Mouse (Mus musculus) midbrain, embryonic 11.5 days (tissue): ENCODE data around the gene Apeh. TPM values are rescaled to one million over a fixed set of nuclear protein-coding genes. Genes with fewer than 3 reads are reported as not detected.
A peak's percentile ranks its signal among the peaks of the same experiment; 100 is the strongest.
"Not testable (repeated sequence)": the region's sequence is repeated elsewhere in the genome, so short reads cannot be mapped to it uniquely, and the experiment has no call there.

Source experiments
- ATAC-seq: fragments of 200-750 bp; cut with Nextera tagmentation; 2 replicates; pipeline ENCODE4 v1.8.0; 2017; ENCODE audit warnings: moderate TSS enrichment, moderate library complexity; ENCODE audit not compliant: low FRiP score
- DNase-seq: peaks from one replicate; pipeline ENCODE4 v3.0.0; 2015; ENCODE audit warnings: low spot score; ENCODE audit errors: missing footprints
- H3K27ac ChIP-seq: fragments of 300-500 bp; sonication (generic); 2 replicates; pipeline ENCODE4 v1.5.1; 2014; ENCODE audit warnings: low read depth, low read length
- H3K27me3 ChIP-seq: fragments of 300-500 bp; sonication (generic); 2 replicates; pipeline ENCODE4 v1.6.1; 2014; ENCODE audit warnings: mild to moderate bottlenecking, low read length, moderate library complexity, mixed read lengths; ENCODE audit not compliant: control insufficient read depth, insufficient read depth
- H3K36me3 ChIP-seq: fragments of 300-500 bp; sonication (generic); 2 replicates; pipeline ENCODE4 v1.6.1; 2014; ENCODE audit warnings: mild to moderate bottlenecking, low read length, moderate library complexity, mixed read lengths; ENCODE audit not compliant: control insufficient read depth, insufficient read depth
- H3K4me1 ChIP-seq: fragments of 300-500 bp; sonication (generic); 2 replicates; pipeline ENCODE4 v1.6.1; 2014; ENCODE audit warnings: low read length; ENCODE audit not compliant: control insufficient read depth, insufficient read depth
- H3K4me2 ChIP-seq: fragments of 300-500 bp; sonication (generic); 2 replicates; pipeline ENCODE4 v1.6.1; 2014; ENCODE audit warnings: mild to moderate bottlenecking, moderate library complexity
- H3K4me3 ChIP-seq: fragments of 300-500 bp; sonication (generic); 2 replicates; pipeline ENCODE4 v1.5.1; 2014; ENCODE audit warnings: low read depth, low read length
- H3K9ac ChIP-seq: fragments of 300-500 bp; sonication (generic); 2 replicates; pipeline ENCODE4 v1.6.1; 2014; ENCODE audit warnings: low read length
- H3K9me3 ChIP-seq: fragments of 300-500 bp; sonication (generic); 2 replicates; pipeline ENCODE4 v1.6.1; 2016; ENCODE audit warnings: low read length; ENCODE audit not compliant: control insufficient read depth
- WGBS: fragments of 180-500 bp; shearing (Covaris S2); extraction: QIAGEN DNeasy Blood & Tissue Kit; methylation state at CpG from one replicate; pipeline ENCODE4 v1.1.7; 2014; 5-methylcytosine and 5-hydroxymethylcytosine counted together
- polyA plus RNA-seq: library from polyadenylated mRNA; unstranded; fragments of >200 nt; fragmentation: Nextera tagmentation; extraction: Ambion mirVana; gene quantifications from 2 replicates; pipeline ENCODE4 v1.2.1, GENCODE M21; 2014

Gene Apeh
- polyA plus RNA-seq, 1 experiment from 2014 or later: 67.3 TPM

- Histone ChIP-seq H3K4me2 (no peak overlapping the region), H3K27ac (no peak overlapping the region), H3K9me3 (no peaks in the 10 kb centered on the region), H3K4me3 (no peak overlapping the region), H3K9ac (no peak overlapping the region), H3K4me1 (no peaks in the 10 kb centered on the region), H3K27me3 (no peaks in the 10 kb centered on the region), H3K36me3 (no peaks in the 10 kb centered on the region)
- ATAC-seq (no peak), DNase-seq (peak; percentile 90)
- 33% methylated on average over 1 of the region's 1 CpGs for WGBS
Measured at GRCm38 (mm10) chr9:108136225-108136624, 41.8 kb upstream of the Apeh start.

DNA sequence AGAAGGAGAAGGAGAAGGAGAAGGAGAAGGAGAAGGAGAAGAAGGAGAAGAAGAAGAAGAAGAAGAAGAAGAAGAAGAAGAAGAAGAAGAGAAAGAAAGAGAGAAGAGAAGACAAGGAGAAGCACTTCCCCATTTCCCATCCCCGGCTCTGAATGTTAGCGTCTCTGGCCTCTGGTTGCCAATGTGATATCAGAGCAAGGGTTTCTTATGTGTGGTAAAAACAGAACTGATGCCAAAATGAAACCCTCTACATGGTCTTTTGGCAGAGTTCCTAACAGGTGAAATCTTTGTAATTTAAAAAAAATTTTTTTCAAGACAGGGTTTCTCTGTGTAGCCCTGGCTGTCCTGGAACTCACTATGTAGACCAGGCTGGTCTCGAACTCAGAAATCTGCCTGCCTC, 41.3 kb upstream of the Apeh start:
- not testable (repeated sequence) for ATAC-seq, H3K4me2 ChIP-seq, H3K4me1 ChIP-seq, DNase-seq, H3K9ac ChIP-seq, H3K36me3 ChIP-seq, H3K27ac ChIP-seq, H3K9me3 ChIP-seq, H3K4me3 ChIP-seq, H3K27me3 ChIP-seq
- WGBS: 98% methylated on average over 3 of the region's 3 CpGs

DNA sequence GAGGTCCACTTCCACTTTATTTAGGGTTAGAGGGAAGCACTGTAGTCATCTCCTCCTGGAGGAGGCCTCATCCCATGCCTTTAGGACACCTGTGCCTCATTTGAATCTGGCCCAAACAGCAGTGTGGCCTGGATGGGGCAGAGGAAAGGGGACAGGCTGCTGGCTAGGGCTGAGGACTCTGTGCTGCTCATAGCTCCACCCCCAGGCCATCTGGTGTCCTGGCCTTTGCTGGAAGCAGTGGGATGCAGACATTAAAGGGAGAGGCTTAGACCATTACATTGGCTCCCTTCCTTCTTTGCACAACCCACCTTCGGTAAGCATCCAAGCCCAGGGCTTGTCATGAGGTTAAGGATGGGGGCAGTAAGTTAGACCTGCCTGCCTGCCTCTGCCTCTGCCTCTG, 39.1 kb upstream of the Apeh start:
- WGBS: 82% methylated on average over 1 of the region's 1 CpGs
- H3K27me3 ChIP-seq: no peaks in the 10 kb centered on the region
- no peak for DNase-seq
- H3K9ac ChIP-seq: no peak overlapping the region
- no peaks in the 10 kb centered on the region for H3K4me1 ChIP-seq
- no peaks in the 10 kb centered on the region for H3K9me3 ChIP-seq
- no peak overlapping the region for H3K4me3 ChIP-seq
- no peaks in the 10 kb centered on the region for H3K36me3 ChIP-seq
- no peak overlapping the region for H3K4me2 ChIP-seq
- ATAC-seq: no peak
- no peak overlapping the region for H3K27ac ChIP-seq

DNA sequence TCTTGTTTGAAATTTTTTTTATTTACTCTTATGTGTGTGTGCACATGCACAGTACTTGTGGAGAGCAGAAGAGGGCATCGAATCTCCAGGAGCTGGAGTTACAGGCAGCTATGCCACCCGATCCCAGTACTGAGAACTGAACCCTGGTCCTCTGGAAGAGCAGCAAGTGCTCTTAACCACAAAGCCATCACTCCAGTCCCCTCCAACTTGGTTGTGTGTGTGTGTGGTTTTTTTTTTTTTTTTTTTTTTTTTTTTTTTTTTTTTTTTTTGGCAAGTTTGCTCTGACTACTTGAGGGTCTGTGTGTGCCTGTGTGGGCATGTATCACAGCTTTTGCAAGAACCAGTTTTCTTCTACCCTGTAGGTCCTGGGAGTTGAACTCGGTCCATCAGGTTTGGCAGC, 38.0 kb upstream of the Apeh start:
- H3K9ac ChIP-seq: no peak overlapping the region
- DNase-seq (no peak), ATAC-seq (no peak)
- WGBS: 96% methylated on average over 3 of the region's 3 CpGs
- no peaks in the 10 kb centered on the region for H3K27me3 ChIP-seq
- H3K9me3 ChIP-seq: no peaks in the 10 kb centered on the region
- no peak overlapping the region for H3K4me2 ChIP-seq
- H3K36me3 ChIP-seq: no peaks in the 10 kb centered on the region
- H3K4me1 ChIP-seq: no peaks in the 10 kb centered on the region
- no peak overlapping the region for H3K27ac ChIP-seq
- H3K4me3 ChIP-seq: no peak overlapping the region

- 89% methylated on average over 5 of the region's 5 CpGs for WGBS
- Histone ChIP-seq H3K27me3 (no peaks in the 10 kb centered on the region), H3K4me1 (no peaks in the 10 kb centered on the region), H3K4me2 (no peak overlapping the region), H3K27ac (no peak overlapping the region), H3K4me3 (no peak overlapping the region), H3K9me3 (no peaks in the 10 kb centered on the region), H3K9ac (no peak overlapping the region), H3K36me3 (no peaks in the 10 kb centered on the region)
- DNase-seq (no peak), ATAC-seq (no peak)
Measured at GRCm38 (mm10) chr9:108131502-108131901, 37.1 kb upstream of the Apeh start.

DNA sequence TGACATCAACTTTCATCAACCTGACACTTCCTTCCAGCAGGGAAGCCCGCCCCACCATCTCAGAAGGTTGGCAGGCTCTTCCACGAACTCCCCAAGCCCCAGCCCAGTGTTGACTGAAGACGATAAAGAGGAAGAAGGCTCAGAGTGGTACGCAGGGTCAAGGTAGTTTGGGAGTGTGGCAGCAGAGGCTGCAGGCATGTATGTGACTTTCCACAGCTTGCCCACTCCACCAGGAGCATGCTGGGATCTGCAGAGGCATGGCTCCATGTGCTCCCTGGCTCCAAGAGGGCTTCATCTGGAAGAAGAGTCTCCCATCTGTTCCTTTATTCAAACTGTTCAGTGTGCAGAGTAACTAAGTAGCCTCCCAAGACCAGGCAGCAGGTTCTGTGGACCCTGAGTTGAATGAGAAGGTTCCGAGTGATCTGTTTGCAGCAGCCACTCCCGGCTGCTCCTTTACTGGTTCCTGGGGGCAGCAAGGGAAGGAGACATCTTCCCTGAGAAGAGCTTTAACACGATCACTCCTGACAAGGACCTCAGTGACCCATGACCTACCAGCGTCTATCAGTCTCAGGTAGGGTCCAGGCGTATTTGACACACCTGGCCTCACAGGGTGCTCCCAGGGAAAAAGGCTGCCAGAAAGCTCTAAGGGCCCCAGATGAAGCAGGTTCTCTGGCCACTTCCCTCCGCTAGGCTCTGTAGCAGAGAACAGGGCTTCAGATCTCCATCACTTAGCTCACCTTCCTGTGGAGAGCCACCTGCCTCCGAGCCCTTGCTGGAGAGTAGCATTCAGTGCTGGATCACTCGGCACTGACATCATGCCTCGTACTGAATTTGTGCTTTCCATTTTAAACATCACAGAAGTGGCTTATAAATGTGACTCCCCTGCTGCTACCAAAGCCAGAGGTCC, 34.9 kb upstream of the Apeh start:
- H3K27ac ChIP-seq: no peak overlapping the region
- ATAC-seq (no peak), DNase-seq (no peak)
- no peaks in the 10 kb centered on the region for H3K27me3 ChIP-seq
- WGBS: 83% methylated on average over 13 of the region's 13 CpGs
- no peak overlapping the region for H3K9ac ChIP-seq
- no peak overlapping the region for H3K4me3 ChIP-seq
- H3K4me2 ChIP-seq: no peak overlapping the region
- no peaks in the 10 kb centered on the region for H3K4me1 ChIP-seq
- no peaks in the 10 kb centered on the region for H3K36me3 ChIP-seq
- no peaks in the 10 kb centered on the region for H3K9me3 ChIP-seq

- H3K4me2 ChIP-seq: no peak overlapping the region
- H3K9me3 ChIP-seq: no peaks in the 10 kb centered on the region
- H3K27ac ChIP-seq: no peak overlapping the region
- H3K36me3 ChIP-seq: no peaks in the 10 kb centered on the region
- no peaks in the 10 kb centered on the region for H3K27me3 ChIP-seq
- H3K9ac ChIP-seq: no peak overlapping the region
- no peak for DNase-seq
- ATAC-seq: no peak
- 82% methylated on average over 11 of the region's 11 CpGs for WGBS
- no peak overlapping the region for H3K4me3 ChIP-seq
- H3K4me1 ChIP-seq: no peaks in the 10 kb centered on the region
Measured at GRCm38 (mm10) chr9:108128248-108128647, 33.8 kb upstream of the Apeh start.

DNA sequence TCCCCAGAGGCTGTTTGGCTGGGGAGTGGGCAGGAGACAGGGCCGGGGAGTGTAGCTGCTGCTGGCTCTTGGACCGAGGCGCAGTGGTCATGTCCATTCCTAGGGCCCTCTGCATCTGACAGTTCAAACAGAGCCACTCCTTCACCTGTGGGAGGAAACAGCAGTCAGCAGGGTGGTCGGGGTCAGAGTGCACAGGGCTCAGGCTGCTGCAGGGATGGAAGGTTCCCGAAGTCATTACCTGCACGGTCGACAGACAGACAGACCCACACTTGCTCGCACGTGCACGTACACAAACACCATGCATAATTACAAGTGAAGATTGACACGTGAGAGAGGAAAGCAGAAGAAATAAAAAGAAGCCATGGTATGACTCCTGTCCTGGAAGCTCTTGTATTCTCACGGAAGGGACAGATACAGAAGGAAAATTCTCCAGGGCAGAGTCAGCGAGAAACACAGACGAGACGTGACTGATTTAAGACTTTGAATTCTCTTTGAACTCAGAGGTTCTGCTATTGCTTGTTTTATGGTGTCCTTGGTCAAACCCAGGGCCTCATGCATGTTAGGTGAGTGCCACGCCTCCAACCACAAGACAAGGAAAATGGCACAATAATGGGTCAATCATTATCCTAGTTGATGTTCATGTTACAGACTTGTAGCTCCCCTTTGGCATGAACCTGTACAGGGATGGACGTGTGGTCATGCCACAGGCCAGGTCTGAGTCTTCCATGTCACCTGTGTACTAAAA, 32.2 kb upstream of the Apeh start:
- no peak for DNase-seq
- H3K27ac ChIP-seq: no peak overlapping the region
- H3K4me1 ChIP-seq: no peaks in the 10 kb centered on the region
- H3K4me2 ChIP-seq: no peak overlapping the region
- no peaks in the 10 kb centered on the region for H3K9me3 ChIP-seq
- 88% methylated on average over 17 of the region's 17 CpGs for WGBS
- no peaks in the 10 kb centered on the region for H3K27me3 ChIP-seq
- no peak for ATAC-seq
- no peak overlapping the region for H3K4me3 ChIP-seq
- no peaks in the 10 kb centered on the region; the same call in 1 of the 2 replicates for H3K36me3 ChIP-seq
- H3K9ac ChIP-seq: no peak overlapping the region

GRCm38 (mm10) chr9:108125731-108126130, 31.3 kb upstream of the Apeh start:
- WGBS: 93% methylated on average over 8 of the region's 8 CpGs
- Histone ChIP-seq H3K9me3 (no peaks in the 10 kb centered on the region), H3K4me3 (no peak overlapping the region), H3K36me3 (no peaks in the 10 kb centered on the region; the same call in 1 of the 2 replicates), H3K27me3 (no peaks in the 10 kb centered on the region), H3K4me1 (no peaks in the 10 kb centered on the region), H3K4me2 (no peak overlapping the region), H3K27ac (no peak overlapping the region), H3K9ac (no peak overlapping the region)
- no peak for DNase-seq
- no peak for ATAC-seq
